Mouse (Mus musculus) liver, adult 2 months (tissue): Measurements from ENCODE around the gene Timp3. TPM values are rescaled to one million over a fixed set of nuclear protein-coding genes. Genes with fewer than 3 reads are reported as not detected.

Experiments used
- DNase-seq: peaks from one replicate; pipeline ENCODE4 v3.0.0-alpha.2; 2011; ENCODE audit warnings: low read depth, low spot score; ENCODE audit errors: extremely low read depth
- H3K27ac ChIP-seq: fragments of 200-500 bp; replicated peaks from 2 replicates; pipeline ENCODE4 v1.5.1; 2012; ENCODE audit warnings: low read depth, mild to moderate bottlenecking, control low read depth, inconsistent platforms, low read length; ENCODE audit not compliant: insufficient read depth
- H3K27me3 ChIP-seq: fragments of 200-500 bp; 2 replicates; pipeline ENCODE4 v1.6.1; 2012; ENCODE audit warnings: mild to moderate bottlenecking, moderate library complexity, low read length, inconsistent platforms; ENCODE audit not compliant: control insufficient read depth, insufficient read depth
- H3K36me3 ChIP-seq: fragments of 200-500 bp; 2 replicates; pipeline ENCODE4 v1.6.1; 2012; ENCODE audit warnings: low read length, inconsistent platforms; ENCODE audit not compliant: control insufficient read depth, insufficient read depth
- H3K4me1 ChIP-seq: fragments of 200-500 bp; 2 replicates; pipeline ENCODE4 v1.6.1; 2011; ENCODE audit warnings: low read length; ENCODE audit not compliant: control insufficient read depth, insufficient read depth
- H3K4me3 ChIP-seq: fragments of 200-500 bp; 2 replicates; pipeline ENCODE4 v1.5.1; 2011; ENCODE audit warnings: low read depth, mild to moderate bottlenecking, control low read depth, low read length, moderate library complexity; ENCODE audit not compliant: insufficient read depth
- H3K79me2 ChIP-seq: fragments of 200-500 bp; 2 replicates; pipeline ENCODE4 v1.6.1; 2012; ENCODE audit warnings: inconsistent platforms, mild to moderate bottlenecking, low read length, moderate library complexity; ENCODE audit not compliant: control insufficient read depth, insufficient read depth
- H3K9ac ChIP-seq: fragments of 200-500 bp; 2 replicates; pipeline ENCODE4 v1.6.1; 2012; ENCODE audit warnings: low read depth, mild to moderate bottlenecking, control low read depth, inconsistent platforms, low read length
- CTCF ChIP-seq: fragments of 200-500 bp; IDR thresholded peaks from 2 replicates; pipeline ENCODE4 v1.5.1; 2011; ENCODE audit warnings: low read depth, low read length, control low read depth
- POLR2A ChIP-seq: fragments of 200-500 bp; IDR thresholded peaks from 2 replicates; pipeline ENCODE4 v1.6.1; 2011; ENCODE audit warnings: low read length, control low read depth; ENCODE audit not compliant: insufficient read depth; ENCODE audit errors: extremely low read depth
- WGBS: fragments of 180-500 bp; shearing (Covaris S2); methylation state at CpG from one replicate; pipeline ENCODE4 v1.1.7; 2018; 5-methylcytosine and 5-hydroxymethylcytosine counted together
- polyA plus RNA-seq: library from polyadenylated mRNA; depleted of rRNA; stranded (reverse); fragments of >200 nt; gene quantifications from 2 replicates; pipeline ENCODE4 v1.2.3, GENCODE M21; 2012; rRNA removed
- total RNA-seq: library from RNA; depleted of rRNA; stranded (reverse); fragments of >200 nt; gene quantifications from 2 replicates; pipeline ENCODE4 v1.2.3, GENCODE M21; 2014; rRNA removed

Gene Timp3
- total and polyA plus RNA-seq, 2 experiments, result 5.2 to 12.8 TPM

- Histone ChIP-seq H3K27me3 (no peaks in the 10 kb centered on the region), H3K4me1 (peaks cover 10% of the 10 kb centered on the region), H3K36me3 (no peaks in the 10 kb centered on the region), H3K79me2 (no peaks in the 10 kb centered on the region), H3K9ac (no peak overlapping the region), H3K4me3 (no peak overlapping the region), H3K27ac (no peak overlapping the region)
- WGBS, result 29% methylated on average over 2 of the region's 2 CpGs
- no peak for TF ChIP-seq CTCF
- no peak for TF ChIP-seq POLR2A
- DNase-seq, result peak; percentile 96
Measured at GRCm38 (mm10) chr10:86398347-86398720, 98.2 kb downstream of the Timp3 start.

Other genes with a start within 250 kb of the Timp3 start
- 0.83 and 1.1 TPM in 2 replicates for gene Syn3, start 198.5 kb downstream of the Timp3 start, total RNA-seq
- gene Syn3, start 198.5 kb downstream of the Timp3 start, polyA plus RNA-seq, result 0.81 and 1.3 TPM in 2 replicates